Mouse (Mus musculus) hindbrain, embryonic 13.5 days (tissue): Measurements from ENCODE around the gene Enpep. TPM values are rescaled to one million over a fixed set of nuclear protein-coding genes. Genes with fewer than 3 reads are reported as not detected.
A peak's percentile ranks its signal among the peaks of the same experiment; 100 is the strongest.

Source experiments
- ATAC-seq: fragments of 200-750 bp; cut with Nextera tagmentation; 2 replicates; pipeline ENCODE4 v1.8.0; 2017; ENCODE audit warnings: moderate TSS enrichment; ENCODE audit not compliant: low FRiP score
- H3K27ac ChIP-seq: fragments of 300-500 bp; sonication (generic); 2 replicates; pipeline ENCODE4 v1.5.1; 2015; ENCODE audit warnings: inconsistent platforms, mild to moderate bottlenecking, moderate library complexity
- H3K27me3 ChIP-seq: fragments of 300-500 bp; sonication (generic); 2 replicates; pipeline ENCODE4 v1.6.1; 2015; ENCODE audit warnings: mild to moderate bottlenecking, inconsistent platforms
- H3K36me3 ChIP-seq: fragments of 300-500 bp; sonication (generic); 2 replicates; pipeline ENCODE4 v1.6.1; 2015; ENCODE audit warnings: mild to moderate bottlenecking, inconsistent platforms
- H3K4me1 ChIP-seq: fragments of 300-500 bp; sonication (generic); replicated peaks from 2 replicates; pipeline ENCODE4 v1.6.1; 2015; ENCODE audit warnings: inconsistent platforms
- H3K4me2 ChIP-seq: fragments of 300-500 bp; sonication (generic); 2 replicates; pipeline ENCODE4 v1.6.1; 2015; ENCODE audit warnings: inconsistent platforms, mild to moderate bottlenecking, moderate library complexity
- H3K4me3 ChIP-seq: fragments of 300-500 bp; sonication (generic); 2 replicates; pipeline ENCODE4 v1.5.1; 2015; ENCODE audit warnings: mild to moderate bottlenecking, inconsistent platforms
- H3K9ac ChIP-seq: fragments of 300-500 bp; sonication (generic); 2 replicates; pipeline ENCODE4 v1.6.1; 2015; ENCODE audit warnings: mild to moderate bottlenecking, inconsistent platforms
- H3K9me3 ChIP-seq: fragments of 300-500 bp; sonication (generic); 2 replicates; pipeline ENCODE4 v1.6.1; 2016; ENCODE audit warnings: inconsistent platforms
- WGBS: fragments of 180-500 bp; shearing (Covaris S2); methylation state at CpG from one replicate; pipeline ENCODE4 v1.1.7; 2015; 5-methylcytosine and 5-hydroxymethylcytosine counted together
- polyA plus RNA-seq: library from polyadenylated mRNA; unstranded; fragments of >200 nt; fragmentation: Nextera tagmentation; extraction: Ambion mirVana; gene quantifications from 2 replicates; pipeline ENCODE4 v1.2.1, GENCODE M21; 2015

Gene Enpep
- polyA plus RNA-seq, 1 experiment from 2014 or later: 1.6 TPM

DNA sequence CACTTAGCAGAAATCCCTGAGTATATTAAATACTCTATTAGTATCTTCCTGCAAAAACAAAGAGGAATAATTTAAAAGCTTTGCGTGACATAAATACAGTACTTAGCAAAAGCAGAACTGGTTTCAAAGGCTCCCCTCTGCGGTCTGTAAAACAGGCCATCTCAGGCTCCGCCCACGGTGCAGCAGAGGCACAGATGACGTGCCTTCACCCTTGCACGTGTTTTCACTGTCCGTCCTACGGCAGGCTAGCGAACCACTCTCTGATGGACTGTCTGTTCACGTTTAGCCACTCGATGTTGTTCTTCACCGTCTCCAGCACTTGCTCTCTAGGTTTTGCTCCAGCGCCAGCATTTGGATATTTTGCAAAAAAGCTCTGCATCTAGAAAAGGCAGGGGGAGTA lies 62.5 kb downstream of the Enpep start:
- Histone ChIP-seq H3K36me3 (no peaks in the 10 kb centered on the region), H3K27me3 (no peaks in the 10 kb centered on the region), H3K4me1 (no peaks in the 10 kb centered on the region), H3K9me3 (no peaks in the 10 kb centered on the region), H3K4me2 (0 out of 2 replicates have a peak overlapping the region, but pooled peaks have one; percentile 6), H3K27ac (no peak overlapping the region), H3K9ac (no peak overlapping the region), H3K4me3 (no peak overlapping the region)
- WGBS: 53% methylated on average over 13 of the region's 13 CpGs
- ATAC-seq: no peak

DNA sequence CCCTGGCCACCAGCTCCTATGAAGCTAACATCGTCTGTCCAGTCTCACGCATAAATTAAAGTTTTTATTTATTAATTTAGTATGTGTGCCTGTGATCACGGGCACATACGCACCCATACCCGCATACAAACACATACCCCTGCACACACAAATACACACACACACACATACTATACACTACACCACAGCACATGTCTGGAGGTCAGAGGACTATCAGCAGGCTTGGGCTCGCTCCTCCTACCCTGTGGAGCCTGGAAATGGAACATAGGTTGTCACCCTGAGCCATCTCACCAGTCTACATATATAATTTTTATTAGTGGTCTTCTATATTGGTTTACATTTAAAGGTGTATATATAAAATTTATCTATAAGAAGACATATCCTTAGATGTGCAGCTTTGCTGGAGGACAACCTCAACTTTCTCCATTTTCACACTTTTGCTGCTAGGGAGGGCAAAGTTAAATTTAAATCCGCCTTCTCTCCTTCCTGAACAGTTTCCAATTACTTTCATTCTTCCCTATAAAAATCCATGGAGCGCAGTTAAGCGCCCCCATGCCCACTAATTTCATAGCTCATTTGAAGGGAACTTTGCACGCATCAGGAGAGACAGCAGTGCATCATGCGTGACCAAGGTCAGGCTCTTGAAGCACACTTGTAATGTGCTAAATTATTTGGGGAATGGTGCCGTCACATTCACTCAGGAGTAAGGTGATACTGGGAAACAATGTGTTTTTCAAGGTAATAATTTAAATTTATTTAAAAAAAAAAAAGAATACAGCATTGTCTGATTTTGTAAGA lies 63.4 kb downstream of the Enpep start:
- no peak for ATAC-seq
- Histone ChIP-seq H3K4me2 (no peak overlapping the region), H3K36me3 (no peaks in the 10 kb centered on the region), H3K27me3 (no peaks in the 10 kb centered on the region), H3K9ac (no peak overlapping the region), H3K4me1 (no peaks in the 10 kb centered on the region), H3K9me3 (no peaks in the 10 kb centered on the region), H3K27ac (no peak overlapping the region), H3K4me3 (no peak overlapping the region)
- 86% methylated on average over 12 of the region's 12 CpGs for WGBS

DNA sequence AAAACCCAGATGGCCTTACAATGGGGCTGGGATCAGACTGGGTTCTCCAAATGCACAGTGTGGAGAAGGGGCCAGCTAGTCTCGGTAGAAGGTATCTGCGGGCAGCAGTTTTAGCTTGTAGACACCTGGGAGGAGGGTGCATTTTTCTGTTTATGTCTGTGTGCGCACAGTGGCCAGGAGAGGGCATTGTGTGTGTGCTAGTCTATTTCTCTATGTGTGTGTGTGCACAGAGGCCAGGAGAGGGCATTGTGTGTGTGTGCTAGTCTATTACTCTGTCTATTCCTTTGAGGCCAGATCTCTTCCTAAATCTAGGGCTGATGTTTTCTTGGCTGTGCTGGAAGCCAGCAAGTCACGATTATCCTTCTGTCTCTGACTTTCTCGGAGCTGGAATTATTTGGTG lies 74.0 kb downstream of the Enpep start:
- no peak overlapping the region for H3K9ac ChIP-seq
- no peak overlapping the region for H3K27ac ChIP-seq
- WGBS: 87% methylated on average over 5 of the region's 5 CpGs
- no peak overlapping the region for H3K4me2 ChIP-seq
- H3K9me3 ChIP-seq: no peaks in the 10 kb centered on the region
- no peaks in the 10 kb centered on the region for H3K27me3 ChIP-seq
- no peaks in the 10 kb centered on the region for H3K4me1 ChIP-seq
- no peak for ATAC-seq
- no peaks in the 10 kb centered on the region for H3K36me3 ChIP-seq
- no peak overlapping the region for H3K4me3 ChIP-seq

DNA sequence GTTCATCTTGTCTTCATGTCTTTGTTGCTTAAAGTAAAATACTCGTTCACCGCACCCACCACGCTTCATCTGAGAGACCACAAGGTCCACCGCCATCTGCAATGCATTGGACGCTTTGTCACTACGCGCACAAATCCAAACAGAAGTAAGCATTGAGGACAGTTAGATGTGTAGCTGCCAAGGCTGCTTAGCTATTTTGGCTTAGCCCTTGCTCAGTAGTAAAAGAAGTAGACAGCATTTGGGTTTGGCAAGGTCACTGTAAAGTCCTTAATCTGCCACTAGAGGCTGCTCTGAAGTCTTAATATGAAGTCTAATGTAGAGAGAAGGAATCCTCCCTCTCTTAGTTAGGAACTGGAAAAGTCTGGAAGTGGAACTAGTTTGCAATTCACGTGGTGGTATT lies 75.8 kb downstream of the Enpep start:
- WGBS: 66% methylated on average over 8 of the region's 8 CpGs
- ATAC-seq: no peak

DNA sequence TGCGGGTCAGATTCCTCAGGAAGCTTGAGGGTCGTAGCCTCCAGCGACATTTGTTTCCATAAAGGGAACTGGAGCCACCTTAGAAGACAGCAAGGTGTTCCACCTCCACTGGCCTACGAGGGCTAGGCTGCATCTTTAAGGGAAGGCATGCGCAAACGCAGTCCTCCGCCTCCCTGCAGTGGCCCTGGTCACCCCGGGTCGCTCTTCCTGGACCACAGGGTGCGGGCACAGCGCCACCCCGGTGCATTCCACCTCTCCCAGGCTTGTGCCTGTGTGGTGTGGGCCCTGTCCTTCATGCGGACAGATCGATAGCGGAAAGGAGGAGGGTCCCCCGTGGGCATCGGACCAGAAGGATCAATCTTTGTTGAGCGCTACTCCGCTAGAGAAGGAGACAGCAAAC lies 76.2 kb downstream of the Enpep start:
- Histone ChIP-seq H3K4me3 (peak overlapping the region; percentile 33), H3K27ac (no peak overlapping the region), H3K36me3 (no peaks in the 10 kb centered on the region), H3K9ac (peak overlapping the region; percentile 29; the same call in 1 of the 2 replicates), H3K9me3 (no peaks in the 10 kb centered on the region), H3K27me3 (no peaks in the 10 kb centered on the region), H3K4me1 (no peaks in the 10 kb centered on the region), H3K4me2 (peak overlapping the region; percentile 47)
- WGBS: 54% methylated on average over 19 of the region's 19 CpGs
- peak; percentile 54; the same call in 1 of the 2 replicates for ATAC-seq

More for the DNA sequence above, 75.8 kb downstream of the Enpep start:
- Histone ChIP-seq H3K36me3 (no peaks in the 10 kb centered on the region), H3K9me3 (no peaks in the 10 kb centered on the region), H3K9ac (no peak overlapping the region), H3K4me3 (peak overlapping the region; percentile 33), H3K4me2 (peak overlapping the region; percentile 47), H3K27ac (no peak overlapping the region), H3K27me3 (no peaks in the 10 kb centered on the region), H3K4me1 (no peaks in the 10 kb centered on the region)

DNA sequence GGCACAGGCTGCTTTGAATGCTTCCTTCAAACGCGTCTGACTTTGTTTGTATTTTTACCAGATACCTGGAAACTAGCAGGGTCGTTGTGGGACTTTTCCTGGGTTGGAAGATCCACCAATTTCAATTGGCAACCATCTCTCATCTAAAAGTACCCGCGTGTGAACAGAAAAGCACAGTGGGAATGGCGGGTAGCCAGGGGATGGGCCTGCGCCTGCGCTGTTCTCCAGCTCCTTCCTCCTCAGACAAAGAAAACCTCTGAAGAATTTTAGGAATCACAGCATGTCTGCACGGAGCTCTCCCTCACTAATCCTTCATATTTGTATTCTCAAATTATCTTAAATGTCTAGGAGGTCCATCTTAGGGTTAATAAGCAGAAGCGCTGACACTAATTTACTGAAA lies 78.3 kb downstream of the Enpep start:
- Histone ChIP-seq H3K27me3 (no peaks in the 10 kb centered on the region), H3K36me3 (no peaks in the 10 kb centered on the region), H3K9ac (no peak overlapping the region), H3K27ac (no peak overlapping the region), H3K4me1 (no peaks in the 10 kb centered on the region), H3K9me3 (no peaks in the 10 kb centered on the region), H3K4me2 (no peak overlapping the region), H3K4me3 (no peak overlapping the region)
- no peak for ATAC-seq
- WGBS: 53% methylated on average over 10 of the region's 10 CpGs

DNA sequence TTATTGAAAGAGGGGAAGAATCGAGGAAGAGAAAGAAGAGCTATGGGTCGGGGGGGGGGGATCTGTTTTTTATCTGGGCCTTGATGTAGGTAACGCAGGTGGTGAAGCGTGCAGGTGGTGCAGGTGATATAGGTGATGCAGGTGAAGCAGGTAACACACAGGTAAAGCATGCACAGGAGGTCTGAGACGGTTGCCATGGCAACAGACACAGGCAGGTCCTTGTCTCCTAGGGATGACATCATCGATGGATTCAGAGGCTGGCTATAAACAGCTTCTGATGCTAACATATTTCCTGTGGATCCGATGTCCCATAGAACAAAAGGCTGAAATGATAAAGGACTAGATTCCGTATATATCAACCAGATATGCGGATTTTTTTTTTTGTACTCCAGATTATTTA lies 81.5 kb downstream of the Enpep start:
- ATAC-seq: no peak
- Histone ChIP-seq H3K4me2 (no peak overlapping the region), H3K9me3 (no peaks in the 10 kb centered on the region), H3K9ac (no peak overlapping the region), H3K27me3 (no peaks in the 10 kb centered on the region), H3K4me3 (no peak overlapping the region), H3K4me1 (no peaks in the 10 kb centered on the region), H3K27ac (no peak overlapping the region), H3K36me3 (no peaks in the 10 kb centered on the region)
- WGBS: 82% methylated on average over 9 of the region's 9 CpGs

DNA sequence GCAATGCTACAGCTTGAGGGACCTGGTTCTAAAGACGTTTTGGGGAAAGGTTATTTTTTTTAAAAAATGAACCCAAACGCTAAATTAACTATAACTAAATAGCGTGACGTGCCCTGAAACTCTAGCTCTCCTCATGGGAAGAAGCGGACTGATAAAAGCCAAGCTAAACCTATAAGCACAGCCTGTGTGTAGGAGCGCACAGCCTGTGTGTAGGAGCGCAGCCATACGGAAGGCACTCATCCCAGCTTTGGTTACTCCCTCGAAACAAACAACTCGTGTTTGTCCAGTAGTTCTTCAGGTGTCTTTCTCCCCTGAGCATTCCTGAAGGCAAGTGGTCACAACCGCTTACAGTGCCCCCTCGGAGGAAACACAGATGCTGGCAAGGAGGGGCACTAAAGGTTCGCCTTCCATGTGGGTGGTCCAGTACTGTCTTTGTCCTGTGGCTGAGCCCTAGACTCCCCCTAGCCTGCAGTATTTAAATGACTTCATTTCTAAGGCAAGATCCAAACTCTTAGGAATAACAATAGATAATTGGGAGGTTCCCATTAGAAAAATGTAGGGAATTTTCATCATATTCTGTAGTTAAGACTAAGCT lies 93.8 kb downstream of the Enpep start:
- no peak overlapping the region for H3K27ac ChIP-seq
- no peaks in the 10 kb centered on the region for H3K4me1 ChIP-seq
- ATAC-seq: no peak
- no peaks in the 10 kb centered on the region for H3K36me3 ChIP-seq
- H3K27me3 ChIP-seq: no peaks in the 10 kb centered on the region
- H3K4me3 ChIP-seq: no peak overlapping the region
- no peak overlapping the region for H3K4me2 ChIP-seq
- 33% methylated on average over 13 of the region's 13 CpGs for WGBS
- no peak overlapping the region for H3K9ac ChIP-seq
- H3K9me3 ChIP-seq: no peaks in the 10 kb centered on the region

DNA sequence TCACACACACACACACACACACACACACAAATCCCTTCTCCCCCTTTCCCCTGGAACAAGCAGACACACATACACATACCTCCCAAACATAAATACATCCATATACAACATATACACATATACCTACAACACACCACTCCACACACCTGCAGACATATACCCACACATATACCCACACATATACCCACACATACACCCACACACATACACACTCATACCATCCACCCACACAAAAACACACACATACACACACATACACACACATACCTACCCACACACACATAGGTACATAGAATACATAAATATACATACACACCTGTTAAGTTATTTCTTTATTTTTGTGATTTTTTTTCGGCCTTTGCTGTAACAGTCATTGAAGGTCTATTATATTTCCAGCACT lies 94.5 kb downstream of the Enpep start:
- Histone ChIP-seq H3K4me2 (no peak overlapping the region), H3K27ac (no peak overlapping the region), H3K9me3 (no peaks in the 10 kb centered on the region), H3K9ac (no peak overlapping the region), H3K27me3 (no peaks in the 10 kb centered on the region), H3K4me1 (no peaks in the 10 kb centered on the region), H3K36me3 (no peaks in the 10 kb centered on the region), H3K4me3 (no peak overlapping the region)
- WGBS: 76% methylated on average over 1 of the region's 1 CpGs
- no peak for ATAC-seq

DNA sequence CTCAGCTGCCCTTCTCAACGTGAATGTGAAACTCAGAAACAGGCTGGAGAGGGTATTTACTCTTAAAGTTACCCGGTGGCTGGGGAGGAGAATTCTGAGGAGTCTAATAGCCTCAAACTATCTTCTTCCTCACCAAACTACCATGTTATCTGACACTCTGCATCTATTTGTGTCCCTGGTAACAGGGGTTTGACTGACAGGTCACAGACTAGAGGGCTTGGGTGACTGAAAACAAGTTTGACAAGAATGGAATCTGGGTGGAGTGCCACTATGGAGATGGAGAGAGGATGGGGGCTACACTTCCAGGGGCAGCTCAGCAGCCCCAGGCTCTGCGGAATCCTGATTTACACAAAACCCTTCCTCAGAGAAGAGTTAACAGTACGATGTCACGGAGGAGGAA lies 105.2 kb downstream of the Enpep start:
- Histone ChIP-seq H3K27ac (no peak overlapping the region), H3K9ac (no peak overlapping the region), H3K27me3 (peaks cover 72% of the 10 kb centered on the region), H3K4me3 (no peak overlapping the region), H3K36me3 (no peaks in the 10 kb centered on the region), H3K4me2 (no peak overlapping the region), H3K9me3 (no peaks in the 10 kb centered on the region), H3K4me1 (peaks cover 8% of the 10 kb centered on the region; the same call in 1 of the 2 replicates)
- ATAC-seq: no peak
- 1% methylated on average over 5 of the region's 5 CpGs for WGBS

DNA sequence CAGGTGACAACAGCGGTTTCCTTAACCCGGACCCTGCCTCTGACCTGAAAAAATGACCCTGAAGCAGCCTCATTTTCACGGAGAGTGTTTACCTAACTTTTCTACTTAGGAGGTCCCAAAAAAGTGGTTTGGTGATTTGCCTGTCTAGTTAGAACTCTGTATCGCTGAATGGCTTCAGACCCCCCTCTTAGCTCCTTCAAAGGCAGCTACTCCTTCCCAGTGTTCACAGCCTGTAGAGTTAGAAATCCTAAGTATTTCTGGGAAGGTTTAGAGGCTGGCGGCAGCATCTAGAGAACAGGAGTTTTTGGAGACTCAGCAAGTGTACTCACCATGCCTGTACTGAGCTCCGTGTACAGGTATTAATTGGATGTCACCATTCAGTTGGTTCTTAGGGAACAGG lies 105.8 kb downstream of the Enpep start:
- H3K27me3 ChIP-seq: peaks cover 79% of the 10 kb centered on the region
- H3K36me3 ChIP-seq: no peaks in the 10 kb centered on the region
- no peaks in the 10 kb centered on the region for H3K9me3 ChIP-seq
- H3K27ac ChIP-seq: no peak overlapping the region
- H3K4me3 ChIP-seq: no peak overlapping the region
- WGBS: under 1% methylated on average over 6 of the region's 6 CpGs
- no peak overlapping the region for H3K9ac ChIP-seq
- no peak for ATAC-seq
- H3K4me1 ChIP-seq: peaks cover 8% of the 10 kb centered on the region; the same call in 1 of the 2 replicates
- no peak overlapping the region for H3K4me2 ChIP-seq

DNA sequence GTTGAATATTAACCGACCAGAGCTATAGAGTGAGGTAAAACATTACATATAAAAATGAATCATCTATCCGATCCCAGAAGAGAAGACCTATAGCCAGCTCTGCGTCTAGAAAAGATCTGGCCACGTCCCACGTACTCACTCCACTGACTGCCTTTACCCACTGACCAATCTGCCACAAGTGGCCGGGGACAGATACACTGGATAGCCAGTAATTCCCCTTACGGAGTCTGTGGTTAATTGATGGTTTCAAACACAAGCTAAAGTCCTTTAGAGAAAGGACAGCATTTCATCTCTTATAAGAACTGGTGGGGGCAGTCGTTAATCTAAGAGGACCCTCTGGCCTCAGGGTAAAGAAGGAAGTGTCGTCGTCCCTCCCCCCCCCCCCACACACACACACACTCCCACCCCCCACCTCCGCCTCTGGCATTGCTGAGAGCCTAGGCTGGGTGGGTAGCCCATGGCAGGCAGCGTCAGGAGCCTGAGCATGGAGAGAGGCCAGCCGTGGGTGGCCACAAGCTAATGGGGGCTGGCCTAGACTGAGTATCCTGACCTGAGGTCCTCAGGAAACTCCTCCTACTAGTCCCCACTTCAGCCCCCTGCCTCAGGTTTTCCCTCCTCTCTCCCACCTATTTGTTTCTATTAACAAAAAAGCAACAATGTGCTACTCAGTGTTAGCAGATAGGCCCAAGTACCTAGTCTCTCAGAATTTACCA lies 106.8 kb downstream of the Enpep start:
- H3K27me3 ChIP-seq: peaks cover 88% of the 10 kb centered on the region
- no peak overlapping the region for H3K9ac ChIP-seq
- WGBS: 2% methylated on average over 13 of the region's 13 CpGs
- no peaks in the 10 kb centered on the region for H3K36me3 ChIP-seq
- ATAC-seq: peak; percentile 45; the same call in 1 of the 2 replicates
- H3K27ac ChIP-seq: no peak overlapping the region
- H3K4me1 ChIP-seq: peaks cover 8% of the 10 kb centered on the region; the same call in 1 of the 2 replicates
- no peak overlapping the region for H3K4me2 ChIP-seq
- no peak overlapping the region for H3K4me3 ChIP-seq
- H3K9me3 ChIP-seq: no peaks in the 10 kb centered on the region
